Mouse (Mus musculus): ENCODE measurements around the gene Myom3. TPM values are rescaled to one million over a fixed set of nuclear protein-coding genes. Genes with fewer than 3 reads are reported as not detected.
"Not testable (repeated sequence)": the region's sequence is repeated elsewhere in the genome, so short reads cannot be mapped to it uniquely, and the experiment has no call there.

Gene Myom3
- not detected for polyA plus RNA-seq (2017; shearing (Covaris generic))

- no peak for ATAC-seq
Measured at GRCm38 (mm10) chr4:135759356-135759976, at the start of gene Myom3. TSS of gene Myom3 (plus strand) at chr4:135759715.

DNA sequence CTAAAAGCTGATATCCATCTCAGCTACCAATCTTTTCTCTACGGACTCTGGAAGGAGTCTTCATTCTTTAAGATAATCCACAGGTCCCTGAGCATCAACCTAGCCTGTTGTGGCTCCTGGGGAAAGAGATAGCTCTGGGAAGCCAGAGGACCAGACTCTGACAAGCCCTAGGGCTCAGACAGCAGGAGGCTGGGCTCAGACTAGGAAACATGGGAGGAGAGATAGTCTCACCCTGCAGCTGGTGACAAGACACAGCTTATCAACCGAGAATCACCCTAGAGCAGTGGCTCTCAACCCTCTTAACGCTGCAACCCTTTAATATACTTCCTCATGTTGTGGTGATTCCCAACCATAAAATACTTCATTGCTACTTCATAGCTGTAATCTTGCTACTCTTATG is 49.1 kb upstream of the Myom3 start:
- no peak for ATAC-seq

- ATAC-seq: no peak
Measured at GRCm38 (mm10) chr4:135714776-135715175, 44.7 kb upstream of the Myom3 start.

DNA sequence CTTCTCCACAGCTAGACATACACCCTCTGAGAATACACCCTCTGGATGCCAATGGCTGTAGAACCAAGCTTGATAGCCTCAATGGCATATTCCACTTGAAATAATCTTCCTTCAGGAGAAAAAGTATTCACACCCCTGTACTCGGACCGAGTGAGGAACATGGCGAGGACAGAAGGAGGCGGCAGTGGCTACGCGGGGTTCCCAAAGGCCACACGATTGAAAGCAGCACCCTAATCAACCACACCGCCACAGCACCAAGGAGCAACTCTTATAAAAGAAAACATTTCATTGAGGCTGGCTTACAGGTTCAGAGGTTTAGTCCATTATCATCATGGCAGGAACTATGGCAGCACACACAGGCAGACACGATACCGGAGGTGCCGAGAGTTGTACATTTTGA is 43.1 kb upstream of the Myom3 start:
- not testable (repeated sequence) for ATAC-seq

GRCm38 (mm10) chr4:135722540-135723290 is 36.8 kb upstream of the Myom3 start:
- no peak for ATAC-seq

GRCm38 (mm10) chr4:135726416-135726815 is 33.1 kb upstream of the Myom3 start:
- ATAC-seq: no peak

DNA sequence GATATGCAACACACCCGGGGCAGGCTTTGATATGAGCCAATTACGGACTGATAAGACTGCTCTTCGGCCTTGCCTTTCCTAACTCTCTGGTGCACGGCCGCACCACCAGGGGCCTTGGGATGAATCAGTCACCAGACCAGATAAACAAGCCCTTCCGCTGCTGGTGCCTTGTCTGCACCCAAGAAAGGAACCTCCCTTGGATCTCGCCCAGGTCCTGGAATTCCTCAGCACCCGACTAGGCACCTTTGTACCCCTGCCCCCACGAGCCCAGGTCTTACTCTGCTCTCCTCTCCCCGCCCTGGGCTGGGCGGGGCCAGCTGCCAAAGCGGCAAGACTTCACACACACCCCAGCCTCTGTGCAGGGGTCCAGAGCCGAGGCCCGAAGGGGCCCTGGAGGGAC is 31.7 kb upstream of the Myom3 start, which contains the start of gene Il22ra1:
TSS of gene Il22ra1 (plus strand) at position 356 of the 400 bp plus-strand sequence.
- no peak for ATAC-seq

- ATAC-seq: no peak
Measured at GRCm38 (mm10) chr4:135730204-135730603, 29.3 kb upstream of the Myom3 start.

- ATAC-seq: no peak
Measured at GRCm38 (mm10) chr4:135730951-135731350, 28.6 kb upstream of the Myom3 start.

DNA sequence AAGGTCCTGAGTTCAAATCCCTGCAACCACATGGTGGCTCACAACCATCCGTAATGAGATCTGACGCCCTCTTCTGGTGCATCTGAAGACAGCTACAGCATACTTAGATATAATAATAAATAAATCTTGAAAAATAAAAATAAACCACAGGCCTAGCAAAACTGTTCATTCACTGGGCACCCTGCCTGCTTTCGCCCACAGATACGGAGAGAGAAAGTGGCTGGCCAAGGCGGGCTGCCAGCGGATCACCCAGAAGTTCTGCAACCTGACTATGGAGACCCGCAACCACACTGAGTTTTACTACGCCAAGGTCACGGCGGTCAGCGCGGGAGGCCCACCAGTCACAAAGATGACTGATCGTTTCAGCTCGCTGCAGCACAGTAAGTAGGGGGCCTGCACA is 25.6 kb upstream of the Myom3 start:
- ATAC-seq: no peak

GRCm38 (mm10) chr4:135736903-135737302 is 22.6 kb upstream of the Myom3 start:
- ATAC-seq: no peak

DNA sequence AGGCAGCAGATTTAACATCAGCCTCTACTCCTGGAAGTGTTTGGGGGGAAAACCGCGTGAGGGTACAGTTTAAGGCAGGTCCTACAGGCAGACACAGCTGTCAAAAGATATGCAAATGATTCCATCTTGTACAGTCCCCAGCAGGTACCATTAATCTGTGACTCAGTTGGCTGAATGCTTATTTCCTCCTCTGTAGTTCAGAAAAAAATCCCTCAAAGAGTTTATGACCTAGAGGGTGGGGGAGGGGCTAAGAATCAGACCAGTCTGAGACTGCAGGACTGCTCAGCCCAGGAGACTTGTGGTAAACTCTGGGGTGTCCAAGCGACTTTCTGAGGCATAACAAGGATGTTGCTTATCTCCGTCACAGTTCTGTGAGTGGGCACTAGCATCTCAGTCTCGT is 21.3 kb upstream of the Myom3 start:
- no peak for ATAC-seq

GRCm38 (mm10) chr4:135739148-135739547 is 20.4 kb upstream of the Myom3 start:
- ATAC-seq: no peak

DNA sequence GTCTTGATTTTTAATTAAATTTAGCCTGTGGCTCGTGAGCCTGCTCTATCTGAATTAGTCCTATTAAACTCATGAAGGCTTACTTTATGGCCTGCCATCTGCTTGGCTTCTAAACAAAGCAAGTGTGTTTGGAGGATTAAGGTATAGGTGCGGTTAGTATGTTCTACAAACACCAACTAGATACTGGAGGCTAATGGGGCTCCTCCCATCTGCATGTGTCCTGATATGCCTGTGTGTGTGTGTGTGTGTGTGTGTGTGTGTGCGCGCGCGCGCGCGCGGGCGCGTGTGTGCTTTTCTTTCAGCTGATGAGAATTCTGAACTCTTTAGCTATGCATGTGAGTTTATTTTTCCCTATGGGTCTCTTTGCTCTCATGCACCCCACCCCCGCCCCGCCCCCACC is 19.8 kb upstream of the Myom3 start:
- ATAC-seq: no peak

GRCm38 (mm10) chr4:135743520-135743919 is 16.0 kb upstream of the Myom3 start:
- no peak for ATAC-seq

DNA sequence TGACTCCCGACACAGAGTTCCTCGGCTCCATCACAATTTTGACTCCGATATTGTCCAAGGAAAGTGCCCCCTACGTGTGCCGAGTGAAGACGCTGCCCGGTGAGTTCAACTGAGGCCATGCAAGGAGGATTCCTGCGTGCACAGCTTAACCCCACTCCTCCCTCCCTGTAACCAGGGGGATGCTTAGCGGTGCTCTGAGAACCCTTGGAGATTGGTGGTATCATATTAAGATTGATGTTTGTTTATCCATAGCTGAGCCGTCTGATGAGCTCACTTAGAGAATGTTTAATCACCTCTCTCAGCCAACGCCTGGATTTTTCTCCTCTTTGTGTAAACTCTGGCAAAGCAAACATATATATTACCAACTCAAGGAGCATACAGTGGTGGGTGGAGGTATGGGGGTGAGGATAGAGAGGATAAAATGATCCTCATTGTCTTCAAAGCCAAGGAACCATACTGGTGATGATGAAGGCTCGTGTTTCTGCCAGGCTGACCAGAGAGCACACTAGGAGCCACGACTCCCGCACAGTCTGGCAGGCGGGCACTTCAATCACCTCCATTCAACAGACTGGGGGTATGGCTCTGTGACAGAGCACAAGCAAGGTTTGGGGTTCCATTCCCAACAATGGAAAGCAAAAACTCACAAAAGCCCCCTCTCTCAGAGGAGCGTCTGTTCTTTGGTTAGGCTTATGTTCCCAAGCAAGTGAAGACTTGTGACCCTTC is 14.6 kb upstream of the Myom3 start:
- ATAC-seq: no peak

DNA sequence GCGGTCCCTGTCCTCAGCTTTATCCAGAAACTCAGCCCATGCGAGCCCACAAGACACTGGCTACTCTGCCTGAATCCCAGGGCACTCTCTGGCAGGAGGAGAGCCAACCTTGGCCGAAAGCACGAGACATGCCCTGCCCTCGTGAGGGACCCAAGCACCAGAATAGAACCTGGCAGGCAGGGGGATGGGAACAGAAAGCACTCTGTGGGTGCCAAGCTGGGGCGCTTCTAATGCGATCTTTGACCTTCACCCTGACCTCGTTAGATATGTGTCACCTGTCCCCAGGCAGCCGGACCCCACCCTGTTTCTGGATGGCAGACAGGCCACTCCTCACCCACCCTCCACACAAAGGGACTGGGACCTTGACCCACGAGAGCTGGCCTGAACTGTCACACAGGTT is 13.9 kb upstream of the Myom3 start:
- ATAC-seq: no peak

DNA sequence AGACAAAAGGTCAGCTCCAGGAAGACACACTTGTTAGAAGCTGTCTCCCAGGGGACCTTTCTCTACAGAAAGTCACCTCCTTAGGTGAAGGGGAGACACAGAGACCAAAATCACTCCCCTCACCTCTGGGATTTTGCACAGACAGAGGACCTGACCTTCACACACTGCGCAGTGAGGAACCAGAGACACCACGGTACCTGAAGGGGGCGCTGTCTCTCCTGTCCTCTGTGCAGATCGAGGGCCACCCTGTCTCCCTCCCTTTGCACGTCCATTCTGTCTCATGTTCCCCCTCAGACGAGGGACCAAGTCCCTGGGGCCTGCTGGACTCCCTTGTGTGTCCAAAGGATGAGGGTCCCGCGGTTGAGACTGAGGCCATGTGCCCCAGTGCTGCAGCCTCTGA is 8.6 kb upstream of the Myom3 start:
- no peak for ATAC-seq

GRCm38 (mm10) chr4:135752106-135752778 is 7.3 kb upstream of the Myom3 start:
- no peak for ATAC-seq

DNA sequence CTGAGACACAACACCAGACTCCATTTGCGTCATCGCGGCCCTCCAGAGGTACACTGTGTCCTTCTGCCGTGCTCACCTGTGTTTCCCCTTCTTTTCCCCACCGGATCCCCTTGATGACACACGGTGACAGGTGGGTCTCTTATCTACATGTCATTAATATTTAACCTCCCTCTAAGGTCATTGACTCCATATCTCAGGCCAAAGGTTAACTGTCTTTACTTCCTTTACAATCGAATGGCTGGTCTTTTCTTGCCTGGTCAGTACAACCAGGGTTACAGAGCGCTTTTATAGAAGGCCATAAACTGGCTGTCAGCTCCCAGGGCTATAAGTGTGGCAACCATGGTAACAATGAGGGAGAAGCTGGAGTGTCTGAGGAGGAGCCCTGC is 6.7 kb upstream of the Myom3 start:
- no peak for ATAC-seq

GRCm38 (mm10) chr4:135758331-135758730 is 1.2 kb upstream of the Myom3 start:
- no peak for ATAC-seq

DNA sequence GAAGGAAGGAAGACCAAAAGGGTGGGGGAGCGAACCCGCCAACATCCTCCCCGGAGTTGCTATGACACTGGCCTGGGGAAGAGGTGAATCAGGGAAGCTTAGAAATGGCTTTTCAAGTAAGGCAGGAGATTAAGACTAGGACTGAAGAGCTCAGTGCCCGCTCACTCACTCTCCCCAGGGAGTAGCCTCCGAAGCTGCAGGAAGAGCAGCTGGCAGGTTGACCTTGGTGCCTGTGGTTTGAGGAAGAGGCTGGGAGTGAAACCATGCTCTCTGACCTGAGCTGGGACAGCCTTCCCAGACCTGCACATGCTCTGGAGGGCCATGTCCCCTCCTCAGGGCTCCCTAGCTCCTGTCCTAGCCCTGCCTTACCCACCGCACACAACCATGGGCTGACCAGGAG is 690 bp upstream of the Myom3 start:
- no peak for ATAC-seq

DNA sequence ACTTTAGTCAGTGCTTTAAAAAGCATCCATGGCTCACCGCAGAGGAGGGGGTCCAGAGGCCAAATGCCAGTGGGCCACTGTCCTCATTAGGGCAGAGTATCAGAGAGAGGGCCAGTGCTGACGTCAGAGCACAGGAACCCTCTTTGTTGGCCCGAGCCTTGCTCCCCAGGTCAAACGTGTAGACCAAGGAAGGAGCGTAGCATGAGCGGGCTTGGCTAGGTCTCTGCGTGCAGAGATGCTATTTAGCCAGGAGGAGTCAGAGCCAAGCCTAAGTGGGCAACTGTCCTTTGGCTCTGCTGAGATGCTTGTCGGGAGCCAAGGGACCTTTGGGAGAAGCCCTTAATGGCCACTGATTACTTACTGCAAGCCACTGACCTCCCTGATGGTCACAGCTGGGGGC is 1.5 kb downstream of the Myom3 start:
- no peak for ATAC-seq

Data from inflammation-experienced regulatory T-cells, adult 6 months (primary cell).